Mouse (Mus musculus) monocyte, adult 59 days (primary cell): ENCODE data around the gene Casp6. TPM values are rescaled to one million over a fixed set of nuclear protein-coding genes. Genes with fewer than 3 reads are reported as not detected.

Experiments
- total RNA-seq, 2 experiments: library from RNA; stranded (reverse); gene quantifications; one replicate each; pipeline ENCODE4 v1.2.4; 2023

Gene Casp6
- 10 to 100 TPM; 20.4 to 24.7 TPM for total RNA-seq

GRCm38 (mm10) chr3:129901271-129901809 lies at the start of gene Casp6:
Gene Casp6, plus strand, starts transcription at chr3:129901425.

DNA sequence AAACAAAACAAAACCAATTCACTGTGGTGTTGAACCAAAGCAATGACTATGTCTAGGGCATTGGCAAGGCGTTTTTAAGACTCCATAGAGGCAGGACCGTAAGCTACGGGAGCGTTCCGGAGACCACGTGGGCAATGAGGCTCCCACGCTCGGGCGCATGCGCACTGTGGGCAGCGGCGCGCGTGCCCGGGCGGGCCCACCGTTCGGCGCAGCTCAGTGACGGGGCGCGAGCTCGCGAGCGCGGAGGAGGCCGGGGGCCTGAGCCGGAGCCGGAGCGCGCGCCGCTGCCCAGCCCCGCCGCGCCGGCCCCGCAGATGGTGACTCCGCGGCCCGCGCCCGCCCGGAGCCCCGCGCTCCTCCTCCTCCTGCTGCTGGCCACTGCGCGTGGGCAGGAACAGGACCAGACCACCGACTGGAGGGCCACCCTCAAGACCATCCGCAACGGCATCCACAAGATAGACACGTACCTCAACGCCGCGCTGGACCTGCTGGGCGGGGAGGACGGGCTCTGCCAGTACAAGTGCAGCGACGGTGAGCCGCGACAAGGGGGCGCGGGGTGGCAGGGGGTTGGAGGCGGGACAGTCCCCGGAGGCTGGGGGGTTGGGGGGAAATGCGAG lies 22.7 kb upstream of the Casp6 start, which contains the start of gene Pla2g12a:
Pla2g12a (plus strand) TSS at position 202 of the 617 bp plus-strand sequence.

Other genes starting within 250 kb of the Casp6 start
- 1 to 10 TPM; 1.0 to 2.2 TPM for gene Egf, start 146.1 kb upstream of the Casp6 start, total RNA-seq
- not detected for gene Lrit3, start 97.4 kb upstream of the Casp6 start, total RNA-seq
- gene Rrh, start 78.8 kb upstream of the Casp6 start, total RNA-seq = under 1 TPM; 0.49 to 0.68 TPM
- gene Gar1, start 70.0 kb upstream of the Casp6 start, total RNA-seq = 10 to 100 TPM; 30.9 to 32.8 TPM
- gene Cfi, start 65.5 kb upstream of the Casp6 start, total RNA-seq = not detected
- gene Pla2g12a, start 22.8 kb upstream of the Casp6 start, total RNA-seq = 1 to 10 TPM; 4.9 to 5.0 TPM
- 100 to 1,000 TPM; 100 to 109 TPM for gene Mcub, start 68.8 kb downstream of the Casp6 start, total RNA-seq
- 100 to 1,000 TPM; 141 to 163 TPM for gene Sec24b, start 160.1 kb downstream of the Casp6 start, total RNA-seq
- not detected for gene Col25a1, start 230.1 kb downstream of the Casp6 start, total RNA-seq